Mouse (Mus musculus) midbrain, embryonic 16.5 days (tissue): ENCODE results near the gene Fgfr2. TPM values are rescaled to one million over a fixed set of nuclear protein-coding genes. Genes with fewer than 3 reads are reported as not detected.

Source experiments
- ATAC-seq: fragments of 200-750 bp; cut with Nextera tagmentation; 2 replicates; pipeline ENCODE4 v1.8.0; 2017; ENCODE audit warnings: moderate TSS enrichment
- H3K27ac ChIP-seq: fragments of 300-500 bp; sonication (generic); 2 replicates; pipeline ENCODE4 v1.5.1; 2014; ENCODE audit warnings: mild to moderate bottlenecking, low read length, mixed read lengths
- H3K27me3 ChIP-seq: fragments of 300-500 bp; sonication (generic); 2 replicates; pipeline ENCODE4 v1.6.1; 2014; ENCODE audit warnings: low read depth, low read length, mixed read lengths; ENCODE audit not compliant: control insufficient read depth, insufficient read depth
- H3K36me3 ChIP-seq: fragments of 300-500 bp; sonication (generic); 2 replicates; pipeline ENCODE4 v1.6.1; 2014; ENCODE audit warnings: mild to moderate bottlenecking, low read length, moderate library complexity, mixed read lengths; ENCODE audit not compliant: control insufficient read depth, insufficient read depth
- H3K4me1 ChIP-seq: fragments of 300-500 bp; sonication (generic); 2 replicates; pipeline ENCODE4 v1.6.1; 2014; ENCODE audit warnings: mild to moderate bottlenecking, low read length, mixed read lengths; ENCODE audit not compliant: control insufficient read depth, insufficient read depth
- H3K4me2 ChIP-seq: fragments of 300-500 bp; sonication (generic); 2 replicates; pipeline ENCODE4 v1.6.1; 2014; ENCODE audit warnings: mild to moderate bottlenecking, low read length, mixed read lengths
- H3K4me3 ChIP-seq: fragments of 300-500 bp; sonication (generic); 2 replicates; pipeline ENCODE4 v1.5.1; 2014; ENCODE audit warnings: low read depth, mild to moderate bottlenecking, low read length, moderate library complexity, mixed read lengths
- H3K9ac ChIP-seq: fragments of 300-500 bp; sonication (generic); 2 replicates; pipeline ENCODE4 v1.6.1; 2014; ENCODE audit warnings: low read depth, low read length, mixed read lengths
- H3K9me3 ChIP-seq: fragments of 300-500 bp; sonication (generic); replicated peaks from 2 replicates; pipeline ENCODE4 v1.6.1; 2014; ENCODE audit warnings: mild to moderate bottlenecking, low read length, mixed read lengths; ENCODE audit not compliant: control insufficient read depth, poor library complexity, severe bottlenecking
- WGBS: fragments of 180-500 bp; shearing (Covaris S2); extraction: QIAGEN DNeasy Blood & Tissue Kit; methylation state at CpG from one replicate; pipeline ENCODE4 v1.1.7; 2014; 5-methylcytosine and 5-hydroxymethylcytosine counted together
- polyA plus RNA-seq: library from polyadenylated mRNA; unstranded; fragments of >200 nt; fragmentation: Nextera tagmentation; extraction: Ambion mirVana; gene quantifications from 2 replicates; pipeline ENCODE4 v1.2.1, GENCODE M21; 2015

Fgfr2 gene
- polyA plus RNA-seq, 1 experiment from 2014 or later, result 23.8 TPM

DNA sequence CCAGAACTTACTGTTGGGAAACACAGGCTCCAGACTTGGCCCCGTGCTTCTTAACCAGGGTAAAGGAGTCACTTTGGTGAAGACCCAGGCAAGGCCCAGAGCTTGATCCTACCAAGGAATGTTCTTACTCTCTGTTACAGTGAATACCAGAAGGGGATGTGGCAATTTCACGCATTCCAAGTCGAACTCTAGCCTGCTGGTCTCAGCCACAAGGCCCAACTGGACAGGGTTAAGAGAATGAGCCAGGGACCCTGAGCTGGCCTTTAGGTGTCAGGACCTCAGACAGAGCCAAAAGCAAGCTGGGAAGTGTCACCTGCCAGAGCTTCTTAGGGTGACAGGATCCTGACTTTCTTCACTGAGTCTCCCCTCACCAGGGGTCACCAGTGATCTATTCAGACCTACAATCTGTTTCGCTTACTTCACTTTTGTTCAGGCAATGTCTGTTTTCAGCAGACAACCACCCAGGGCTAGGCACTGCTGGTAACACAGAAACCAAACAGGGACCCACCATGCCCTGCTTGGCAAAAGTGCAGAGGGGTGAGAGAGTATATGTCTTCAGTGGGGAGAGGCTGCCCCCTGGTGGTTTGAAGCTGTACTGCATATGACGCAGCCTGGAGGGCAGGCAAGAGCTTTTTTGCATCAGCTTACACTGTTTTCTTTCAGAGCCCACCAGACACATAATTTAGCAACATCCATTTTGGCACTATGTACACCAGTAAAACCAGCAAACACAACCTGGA lies 1241.1 kb downstream of the Fgfr2 start:
- Histone ChIP-seq H3K27me3 (peaks cover 12% of the 10 kb centered on the region), H3K9ac (no peak overlapping the region), H3K4me3 (no peak overlapping the region), H3K27ac (no peak overlapping the region), H3K4me2 (no peak overlapping the region), H3K9me3 (no peaks in the 10 kb centered on the region), H3K36me3 (no peaks in the 10 kb centered on the region), H3K4me1 (no peaks in the 10 kb centered on the region)
- WGBS, result 41% methylated on average over 5 of the region's 5 CpGs
- ATAC-seq, result no peak

GRCm38 (mm10) chr7:131880150-131880549 lies 1243.0 kb downstream of the Fgfr2 start:
- no peaks in the 10 kb centered on the region for H3K9me3 ChIP-seq
- no peak overlapping the region for H3K9ac ChIP-seq
- H3K27me3 ChIP-seq, result peaks cover 12% of the 10 kb centered on the region
- no peak overlapping the region for H3K4me3 ChIP-seq
- no peak overlapping the region for H3K4me2 ChIP-seq
- no peaks in the 10 kb centered on the region for H3K4me1 ChIP-seq
- H3K36me3 ChIP-seq, result no peaks in the 10 kb centered on the region
- no peak overlapping the region for H3K27ac ChIP-seq
- ATAC-seq, result no peak
- 87% methylated on average over 5 of the region's 5 CpGs for WGBS

DNA sequence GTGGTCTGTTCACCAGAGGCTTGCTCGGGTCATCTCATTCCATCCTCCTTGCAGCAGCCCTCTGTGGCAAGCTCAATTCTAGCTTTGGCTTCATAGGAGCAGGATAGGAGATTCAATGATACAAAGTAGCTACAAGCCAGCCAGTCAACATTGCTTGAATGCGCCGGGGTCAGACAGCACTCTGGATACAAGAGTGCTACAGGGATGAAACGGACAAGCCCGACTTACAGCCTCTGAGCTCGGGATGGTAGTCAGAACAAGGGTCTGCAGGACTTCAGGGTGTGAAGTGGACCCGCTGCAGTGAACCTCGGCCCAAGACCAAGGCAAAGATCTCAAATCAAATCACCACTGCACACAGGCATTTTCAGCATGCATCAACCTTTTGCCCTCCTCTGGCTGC lies 1244.3 kb downstream of the Fgfr2 start:
- Histone ChIP-seq H3K9ac (no peak overlapping the region), H3K27ac (no peak overlapping the region), H3K4me3 (no peak overlapping the region), H3K27me3 (peaks cover 12% of the 10 kb centered on the region), H3K4me1 (no peaks in the 10 kb centered on the region), H3K9me3 (no peaks in the 10 kb centered on the region), H3K4me2 (no peak overlapping the region), H3K36me3 (no peaks in the 10 kb centered on the region)
- 80% methylated on average over 8 of the region's 8 CpGs for WGBS
- no peak for ATAC-seq

- no peak overlapping the region for H3K27ac ChIP-seq
- H3K36me3 ChIP-seq, result no peaks in the 10 kb centered on the region
- no peaks in the 10 kb centered on the region for H3K9me3 ChIP-seq
- ATAC-seq, result no peak
- H3K27me3 ChIP-seq, result peaks cover 4% of the 10 kb centered on the region; the same call in 1 of the 2 replicates
- H3K4me3 ChIP-seq, result no peak overlapping the region
- H3K4me1 ChIP-seq, result no peaks in the 10 kb centered on the region
- no peak overlapping the region for H3K4me2 ChIP-seq
- no peak overlapping the region for H3K9ac ChIP-seq
Observed at GRCm38 (mm10) chr7:131861157-131861556, 1262.0 kb downstream of the Fgfr2 start.

GRCm38 (mm10) chr7:131855641-131856040 lies 1267.5 kb downstream of the Fgfr2 start:
- WGBS, result 90% methylated on average over 2 of the region's 2 CpGs
- ATAC-seq, result no peak
- no peaks in the 10 kb centered on the region for H3K36me3 ChIP-seq

GRCm38 (mm10) chr7:131850579-131850978 lies 1272.6 kb downstream of the Fgfr2 start:
- ATAC-seq, result peak; percentile 60; the same call in 1 of the 2 replicates
- no peak overlapping the region for H3K4me2 ChIP-seq
- no peak overlapping the region for H3K9ac ChIP-seq
- no peaks in the 10 kb centered on the region for H3K27me3 ChIP-seq
- H3K9me3 ChIP-seq, result no peaks in the 10 kb centered on the region
- H3K4me1 ChIP-seq, result peaks cover 9% of the 10 kb centered on the region; the same call in 1 of the 2 replicates
- H3K4me3 ChIP-seq, result no peak overlapping the region
- WGBS, result 8% methylated on average over 4 of the region's 4 CpGs
- H3K36me3 ChIP-seq, result no peaks in the 10 kb centered on the region
- no peak overlapping the region for H3K27ac ChIP-seq

More at GRCm38 (mm10) chr7:131855641-131856040, 1267.5 kb downstream of the Fgfr2 start:
- Histone ChIP-seq H3K9me3 (no peaks in the 10 kb centered on the region), H3K4me2 (no peak overlapping the region), H3K27ac (no peak overlapping the region), H3K4me1 (no peaks in the 10 kb centered on the region), H3K27me3 (0 out of 2 replicates have a peak, but pooled peaks cover 4% of the 10 kb centered on the region), H3K4me3 (no peak overlapping the region), H3K9ac (no peak overlapping the region)

DNA sequence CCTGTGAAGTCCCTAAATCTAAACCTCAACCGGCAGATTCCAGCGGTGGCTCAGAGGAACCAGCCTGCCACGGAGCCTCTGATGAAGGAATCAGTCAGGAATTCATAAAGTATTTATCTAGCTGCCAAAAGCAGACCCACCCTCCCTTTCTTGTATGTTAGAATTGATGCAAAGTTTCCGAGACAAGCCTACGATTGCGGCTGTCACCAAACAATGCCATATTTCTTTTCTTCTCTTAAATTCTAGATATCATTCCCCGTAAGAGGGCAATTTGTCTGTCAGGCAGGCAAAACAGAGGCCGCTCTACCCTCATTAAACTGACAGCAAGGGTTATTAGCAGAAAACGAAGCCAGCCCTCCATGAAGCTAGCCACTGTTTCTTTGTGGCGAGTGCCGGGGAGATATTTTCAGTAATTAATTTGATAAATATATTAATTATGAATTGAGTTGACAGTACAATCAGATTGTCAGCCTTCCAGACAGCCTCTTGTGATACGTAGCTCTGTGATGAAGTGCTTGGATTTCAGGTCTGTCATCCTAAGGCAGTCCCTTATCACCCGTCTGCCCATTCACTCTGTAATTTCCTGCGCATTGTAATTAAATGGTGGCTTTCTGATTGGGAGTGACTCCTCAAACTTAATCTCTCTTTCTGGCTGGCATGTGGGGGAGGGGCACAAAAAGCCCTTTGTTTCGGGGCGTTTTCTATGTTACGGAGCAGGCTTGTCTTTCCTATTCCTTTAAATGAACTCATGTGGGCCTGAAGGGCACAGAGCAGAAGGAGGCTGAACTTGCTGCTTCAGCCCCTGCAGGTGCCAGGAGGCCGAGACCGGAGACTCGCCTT lies 1276.9 kb downstream of the Fgfr2 start:
- H3K4me1 ChIP-seq, result peaks cover 9% of the 10 kb centered on the region; the same call in 1 of the 2 replicates
- no peaks in the 10 kb centered on the region for H3K27me3 ChIP-seq
- H3K9me3 ChIP-seq, result no peaks in the 10 kb centered on the region
- WGBS, result 28% methylated on average over 20 of the region's 20 CpGs
- no peaks in the 10 kb centered on the region for H3K36me3 ChIP-seq
- 0 out of 2 replicates have a peak overlapping the region, but pooled peaks have one; percentile 11 for H3K4me2 ChIP-seq
- ATAC-seq, result peak; percentile 28; the same call in 1 of the 2 replicates
- no peak overlapping the region for H3K9ac ChIP-seq
- H3K27ac ChIP-seq, result peak overlapping the region; percentile 38; the same call in 1 of the 2 replicates
- no peak overlapping the region for H3K4me3 ChIP-seq

- no peak for ATAC-seq
Observed at GRCm38 (mm10) chr7:131830261-131830660, 1292.9 kb downstream of the Fgfr2 start.

GRCm38 (mm10) chr7:131826811-131827210 lies 1296.3 kb downstream of the Fgfr2 start:
- WGBS, result 83% methylated on average over 5 of the region's 5 CpGs
- no peak overlapping the region for H3K9ac ChIP-seq
- no peak overlapping the region for H3K27ac ChIP-seq
- ATAC-seq, result no peak
- no peaks in the 10 kb centered on the region for H3K27me3 ChIP-seq
- no peaks in the 10 kb centered on the region for H3K36me3 ChIP-seq
- H3K9me3 ChIP-seq, result no peaks in the 10 kb centered on the region
- H3K4me3 ChIP-seq, result no peak overlapping the region
- no peak overlapping the region for H3K4me2 ChIP-seq
- no peaks in the 10 kb centered on the region for H3K4me1 ChIP-seq

More at GRCm38 (mm10) chr7:131830261-131830660, 1292.9 kb downstream of the Fgfr2 start:
- no peaks in the 10 kb centered on the region for H3K36me3 ChIP-seq
- H3K4me1 ChIP-seq, result no peaks in the 10 kb centered on the region
- no peaks in the 10 kb centered on the region for H3K9me3 ChIP-seq
- H3K27me3 ChIP-seq, result no peaks in the 10 kb centered on the region; the same call in 1 of the 2 replicates
- WGBS, result 74% methylated on average over 1 of the region's 1 CpGs
- no peak overlapping the region for H3K4me3 ChIP-seq
- no peak overlapping the region for H3K4me2 ChIP-seq
- no peak overlapping the region for H3K27ac ChIP-seq
- H3K9ac ChIP-seq, result no peak overlapping the region
